Mouse (Mus musculus) megakaryocyte-erythroid progenitor cell, adult 5-6 weeks (primary cell): ENCODE results near the gene Prmt8. TPM values are rescaled to one million over a fixed set of nuclear protein-coding genes. Genes with fewer than 3 reads are reported as not detected.

Experiments
- ATAC-seq: replicated peaks from 2 replicates; pipeline ENCODE4 v1.8.0; 2016; ENCODE audit warnings: mild to moderate bottlenecking, inconsistent platforms; ENCODE audit not compliant: severe bottlenecking, poor library complexity, low FRiP score, low TSS enrichment
- total RNA-seq, 2 experiments: library from RNA; stranded (forward) in 1 of 2; stranded (reverse) in 1 of 2; fragments of 200-1000, 215-1000 nt in 1 of 2; fragments of >200 nt in 1 of 2; fragmentation: Nextera tagmentation in 1 of 2; gene quantifications; 2 replicates each; pipeline ENCODE4 v1.2.3; 2014 to 2017

Gene Prmt8
- total RNA-seq, 2 experiments from 2014 or later: not detected

DNA sequence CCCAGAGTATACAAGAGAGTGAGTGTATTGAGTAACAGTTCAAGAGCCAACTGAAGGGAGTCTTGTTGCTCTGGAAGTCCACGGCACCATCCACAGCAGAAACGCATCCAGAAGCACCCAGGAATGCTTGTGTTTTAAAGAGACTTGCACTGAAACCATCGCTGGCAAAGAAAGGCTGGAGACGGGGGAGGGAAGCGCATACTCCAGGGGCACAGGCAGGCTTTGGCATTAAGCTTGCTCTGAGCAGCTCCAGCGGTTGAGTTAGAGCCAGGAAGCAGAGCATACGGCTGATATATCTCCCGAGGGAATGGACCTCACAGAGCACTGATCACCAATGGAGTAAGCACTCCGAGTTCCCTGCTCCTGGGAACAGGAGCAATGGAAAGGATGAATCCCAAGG, 91.0 kb downstream of the Prmt8 start:
- ATAC-seq: no peak

DNA sequence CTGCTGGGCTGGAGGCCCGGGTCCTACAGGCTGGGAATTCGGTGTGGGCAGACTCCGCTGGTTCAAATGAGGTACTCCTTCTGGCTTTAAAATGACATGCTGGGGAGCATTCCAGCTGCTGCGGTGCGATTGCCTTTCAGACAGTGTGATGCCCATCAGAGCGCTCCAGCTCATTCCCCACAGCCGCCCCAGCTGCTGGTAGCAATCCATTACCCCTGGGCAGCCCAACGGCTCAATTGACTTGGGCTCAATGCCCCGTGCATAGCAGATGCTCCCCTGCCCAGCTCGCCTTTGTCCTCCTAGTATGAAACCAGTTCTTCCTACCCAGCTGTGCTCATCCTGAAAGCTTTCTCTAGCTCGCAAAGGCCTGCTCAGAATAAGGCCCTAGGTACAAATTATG, 92.4 kb downstream of the Prmt8 start:
- no peak for ATAC-seq

DNA sequence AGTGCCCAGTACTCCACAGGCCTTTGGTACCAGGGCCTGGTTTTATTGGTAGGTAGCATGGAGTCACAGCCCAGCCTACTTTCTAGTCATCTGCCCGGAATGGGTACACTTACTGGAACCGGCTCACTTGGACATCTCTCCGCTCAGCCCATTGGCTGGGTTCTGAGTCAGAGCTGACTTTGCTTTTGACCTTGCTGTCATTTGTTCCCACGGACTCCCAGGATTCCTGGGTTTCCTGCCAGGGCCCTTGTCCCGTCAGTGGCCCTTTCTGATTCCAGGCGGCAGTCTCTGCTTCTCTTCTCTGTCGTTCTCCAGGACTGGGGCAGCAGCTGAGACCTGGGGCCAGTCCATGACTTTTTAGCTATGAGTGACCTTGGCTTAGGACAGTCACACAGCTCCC, 97.2 kb downstream of the Prmt8 start:
- 0 out of 2 replicates have a peak, but pooled peaks have one; percentile 12 for ATAC-seq

DNA sequence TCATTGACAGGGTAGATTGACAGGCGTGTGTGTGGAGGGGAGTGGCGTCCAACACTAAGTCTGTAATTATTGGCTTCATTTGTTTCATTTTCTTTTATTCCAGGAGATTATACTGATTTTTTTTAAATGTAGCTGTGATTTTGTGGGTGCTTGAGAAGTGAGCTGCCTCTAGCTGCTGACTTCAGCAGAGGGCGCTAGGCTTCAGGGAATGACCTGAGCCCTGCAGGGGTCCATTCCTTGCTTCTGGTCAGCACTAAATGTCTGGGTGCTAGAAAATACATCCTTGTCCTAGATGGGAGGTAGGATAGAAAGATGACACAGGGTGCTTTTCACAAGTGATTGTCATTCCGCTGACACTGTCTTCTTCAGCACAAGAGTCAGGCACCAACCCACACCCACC, 99.2 kb downstream of the Prmt8 start:
- ATAC-seq: no peak

DNA sequence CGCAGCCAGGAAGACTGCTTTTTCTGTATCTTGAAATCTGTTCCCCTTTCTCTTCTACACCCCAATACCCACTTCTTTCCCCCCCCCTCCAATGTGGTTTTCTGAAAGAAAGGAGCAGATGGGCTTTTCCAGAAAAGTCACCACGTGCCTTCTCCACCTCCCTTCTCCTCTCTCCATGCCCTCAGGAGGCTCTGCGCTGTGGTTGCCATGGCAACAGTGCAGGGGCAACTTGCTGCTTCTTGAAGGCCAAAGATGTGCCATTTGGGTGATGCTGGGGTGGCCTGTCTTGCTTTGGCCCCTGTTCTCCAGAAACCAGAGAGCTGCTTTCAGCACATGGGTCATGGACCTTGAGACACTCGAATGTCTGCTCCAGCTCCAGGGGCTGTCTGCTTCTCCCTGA, 100.0 kb downstream of the Prmt8 start:
- no peak for ATAC-seq

DNA sequence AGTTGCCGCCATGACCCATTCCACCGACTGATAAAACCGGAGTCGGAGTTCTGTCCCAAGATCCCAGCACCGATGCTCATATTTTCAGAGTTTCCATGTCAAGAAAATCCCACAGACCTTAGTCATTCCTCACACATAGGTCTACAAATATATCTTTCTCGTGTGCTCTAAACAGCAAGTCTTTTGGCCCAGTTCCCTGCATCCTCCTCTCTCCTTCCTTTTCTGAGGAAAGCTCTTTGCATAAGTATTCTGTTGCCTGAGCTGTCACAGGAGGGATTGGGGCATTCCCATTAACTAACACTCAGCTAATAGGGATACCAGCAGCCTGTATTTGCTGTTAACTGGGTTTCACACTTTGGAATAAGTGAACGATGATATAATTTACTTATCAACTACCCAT, 106.0 kb downstream of the Prmt8 start:
- no peak for ATAC-seq

DNA sequence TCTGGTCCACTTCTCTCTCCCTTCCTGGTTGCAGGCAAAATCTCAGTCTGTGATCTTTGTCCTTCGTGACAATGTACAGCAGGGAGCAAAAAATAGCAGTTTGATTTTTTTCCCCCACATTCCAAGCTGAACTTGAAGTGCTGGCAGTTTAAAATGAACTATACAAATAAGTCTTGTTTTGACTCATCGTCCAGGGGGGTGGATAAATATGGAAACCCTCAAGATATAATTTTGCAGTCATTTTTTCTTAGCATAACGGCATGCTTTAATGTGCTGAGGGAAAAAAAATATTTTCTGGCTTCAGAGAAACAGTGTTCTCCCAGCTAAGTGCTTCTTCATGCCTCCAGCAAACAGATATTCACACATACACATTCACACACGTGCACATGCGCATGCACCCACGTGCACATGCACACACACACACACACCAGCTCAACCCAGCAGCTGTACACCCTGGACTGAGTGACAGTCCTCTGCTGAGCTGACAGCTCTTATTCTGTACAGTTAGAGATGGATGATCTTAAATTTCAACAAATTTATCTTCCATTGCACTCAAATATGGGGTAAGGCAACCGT, 107.5 kb downstream of the Prmt8 start:
- ATAC-seq: no peak

DNA sequence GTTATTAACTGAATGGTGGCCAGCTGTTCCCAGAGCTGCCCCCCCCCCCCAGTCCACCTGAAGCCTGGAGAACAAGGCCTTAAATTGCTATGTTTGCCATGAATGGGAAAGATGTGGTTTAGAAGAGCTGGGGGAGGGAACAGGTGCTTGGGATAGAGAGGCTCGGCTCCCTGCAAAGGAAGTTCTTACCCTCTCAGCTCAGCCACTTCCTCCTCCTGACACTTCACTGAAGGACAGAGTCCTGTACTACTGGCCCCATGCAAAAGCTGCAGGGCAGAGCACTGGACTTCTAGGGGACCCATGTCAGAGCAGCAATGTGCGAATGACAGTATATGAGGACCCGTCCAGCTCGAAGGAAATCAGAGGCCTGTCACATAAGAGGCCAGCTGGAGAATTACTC, 109.3 kb downstream of the Prmt8 start:
- no peak for ATAC-seq

DNA sequence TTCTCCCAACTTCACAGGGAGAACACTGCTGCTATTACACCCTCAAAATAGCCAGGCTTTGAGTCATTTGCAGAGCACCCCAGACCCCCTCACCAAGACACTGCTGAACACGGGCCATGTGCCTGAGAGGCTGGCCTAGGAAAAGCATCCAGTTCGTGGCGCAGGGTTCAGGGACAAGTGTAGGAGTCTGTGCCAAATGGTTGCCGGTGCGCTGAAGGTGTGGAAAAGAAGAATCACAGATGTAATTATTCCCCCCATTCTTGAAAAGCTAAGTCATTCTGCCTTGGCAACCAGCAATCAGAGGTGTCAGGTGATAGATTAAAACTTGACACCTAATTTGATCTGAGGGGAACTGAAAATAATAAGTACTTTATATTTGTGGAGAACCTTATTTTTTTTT, 109.8 kb downstream of the Prmt8 start:
- no peak for ATAC-seq

DNA sequence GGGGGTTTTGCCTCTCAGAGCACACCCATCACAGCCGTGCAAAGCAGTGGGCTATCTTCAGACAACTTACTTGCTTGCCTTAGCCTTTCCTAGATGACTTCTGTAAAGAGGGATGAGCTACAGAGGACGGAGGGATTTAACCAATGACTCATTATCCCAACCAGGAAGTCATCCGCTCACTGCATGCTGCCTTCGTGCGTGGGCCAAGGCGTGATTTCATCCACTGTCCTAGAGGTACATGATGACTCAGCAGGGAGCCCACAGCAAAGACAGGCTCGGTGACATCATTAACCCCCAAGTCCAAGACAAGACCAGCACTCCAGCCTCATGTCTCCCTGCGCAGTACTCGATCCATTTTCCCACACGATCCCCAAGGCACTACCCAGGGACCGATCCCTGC, 112.1 kb downstream of the Prmt8 start:
- no peak for ATAC-seq

DNA sequence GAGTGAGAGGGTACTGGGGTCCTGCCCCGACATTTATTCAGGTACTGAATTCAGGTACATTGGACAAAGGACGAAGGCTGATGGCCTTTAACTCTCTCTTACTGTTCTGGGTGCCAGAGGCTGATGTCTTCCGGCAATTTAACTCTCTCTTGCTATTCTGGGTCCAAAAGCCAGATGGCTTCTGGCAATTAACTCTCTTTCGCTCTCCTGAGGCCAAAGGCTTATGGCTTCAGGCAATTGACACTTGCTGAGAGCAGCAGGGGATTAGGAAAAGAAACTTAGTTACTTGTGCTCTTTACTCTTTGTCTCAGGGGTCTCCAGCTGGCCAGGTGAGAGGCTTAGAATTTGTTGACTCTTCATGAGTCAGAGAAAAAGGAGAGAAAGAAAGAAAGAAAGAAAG, 113.3 kb downstream of the Prmt8 start:
- ATAC-seq: no peak

DNA sequence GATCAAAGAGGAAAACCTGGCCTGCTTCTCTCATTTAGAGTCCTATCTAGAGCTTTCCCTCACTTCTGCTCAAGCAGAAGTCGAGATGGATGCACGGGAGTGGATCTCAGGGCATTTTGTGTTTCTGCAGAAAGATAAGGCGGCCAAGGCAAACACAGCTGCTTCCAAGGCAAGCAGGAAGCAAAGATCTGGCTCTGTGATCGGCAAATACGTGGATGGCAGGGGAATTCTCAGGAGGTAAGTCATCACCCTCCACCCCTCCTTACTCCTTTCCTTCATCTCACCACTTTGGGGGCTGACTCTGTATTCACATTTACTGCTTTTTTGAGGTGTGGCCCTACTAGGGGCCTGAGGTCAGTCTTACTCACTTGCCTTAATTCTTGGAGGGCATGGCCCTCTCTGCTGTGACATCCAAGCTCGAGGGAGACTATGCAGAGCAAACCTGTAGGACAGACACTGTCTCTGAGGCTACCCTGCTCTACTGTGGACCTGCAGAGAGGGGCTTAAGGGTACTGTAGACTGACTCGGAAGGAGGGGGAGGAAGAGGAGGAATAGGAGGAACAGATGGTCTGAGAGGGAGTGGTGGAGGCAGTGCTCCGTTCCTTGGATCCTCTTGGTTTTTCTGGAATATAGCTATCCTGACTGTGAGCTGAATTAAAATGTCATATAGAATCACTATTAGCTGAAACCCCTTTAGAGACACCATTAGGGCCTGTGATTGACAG, 128.0 kb downstream of the Prmt8 start:
- no peak for ATAC-seq

Other genes with a start within 250 kb of the Prmt8 start
- gene Cracr2a, start 208.1 kb downstream of the Prmt8 start, total RNA-seq (2014; fragmentation: Nextera tagmentation): 6.5 and 8.9 TPM in 2 replicates
- 5.2 and 8.8 TPM in 2 replicates for gene Cracr2a, start 208.1 kb downstream of the Prmt8 start, total RNA-seq (2017)
- gene Tspan11, start 118.1 kb upstream of the Prmt8 start, total RNA-seq (2014; fragmentation: Nextera tagmentation): not detected in 2 replicates
- gene Tspan11, start 118.1 kb upstream of the Prmt8 start, total RNA-seq (2017): not detected in 2 replicates